Mouse (Mus musculus) liver, embryonic 14 days (tissue): ENCODE measurements around the gene Aoc2. TPM values are rescaled to one million over a fixed set of nuclear protein-coding genes. Genes with fewer than 3 reads are reported as not detected.

Experiments
- polyA plus RNA-seq: library from polyadenylated mRNA; depleted of rRNA; stranded (reverse); fragments of >200 nt; gene quantifications from 2 replicates; pipeline ENCODE4 v1.2.3, GENCODE M21; 2012; rRNA removed

The Aoc2 gene
- polyA plus RNA-seq: 3.2 and 5.2 TPM in 2 replicates

DNA sequence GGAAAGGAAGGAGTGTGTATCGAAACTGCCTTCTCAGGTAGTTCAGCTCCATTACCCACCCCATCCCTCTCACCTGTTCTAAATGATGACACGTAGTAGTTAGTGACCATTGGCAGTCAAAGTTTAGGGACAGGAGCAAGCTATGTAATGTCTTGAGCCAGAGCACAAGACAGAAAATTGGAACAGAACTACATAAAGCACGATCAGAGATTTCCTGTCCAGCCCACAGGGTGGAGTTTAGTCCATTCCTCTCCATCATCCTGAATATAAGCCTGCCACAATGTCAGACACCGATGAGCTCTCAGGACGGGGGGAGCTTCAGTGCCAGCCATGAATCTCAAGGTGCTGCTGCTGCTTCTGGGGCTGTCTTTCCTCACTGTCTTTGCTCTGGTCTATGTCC is at the start of gene Aoc2:
TSS of gene Aoc2 (plus strand) at position 301 of the 400 bp plus-strand sequence.

GRCm38 (mm10) chr11:101278223-101279192 is 46.4 kb upstream of the Aoc2 start, which contains the start of the genes Cntd1 and Coa3:
Gene Cntd1 (plus strand): TSS chr11:101279012.
Gene Coa3 (minus strand): TSS chr11:101279114.

GRCm38 (mm10) chr11:101302004-101302798 is 22.7 kb upstream of the Aoc2 start, which contains the start of gene Becn1:
Gene Becn1 (minus strand): TSS chr11:101302286.

DNA sequence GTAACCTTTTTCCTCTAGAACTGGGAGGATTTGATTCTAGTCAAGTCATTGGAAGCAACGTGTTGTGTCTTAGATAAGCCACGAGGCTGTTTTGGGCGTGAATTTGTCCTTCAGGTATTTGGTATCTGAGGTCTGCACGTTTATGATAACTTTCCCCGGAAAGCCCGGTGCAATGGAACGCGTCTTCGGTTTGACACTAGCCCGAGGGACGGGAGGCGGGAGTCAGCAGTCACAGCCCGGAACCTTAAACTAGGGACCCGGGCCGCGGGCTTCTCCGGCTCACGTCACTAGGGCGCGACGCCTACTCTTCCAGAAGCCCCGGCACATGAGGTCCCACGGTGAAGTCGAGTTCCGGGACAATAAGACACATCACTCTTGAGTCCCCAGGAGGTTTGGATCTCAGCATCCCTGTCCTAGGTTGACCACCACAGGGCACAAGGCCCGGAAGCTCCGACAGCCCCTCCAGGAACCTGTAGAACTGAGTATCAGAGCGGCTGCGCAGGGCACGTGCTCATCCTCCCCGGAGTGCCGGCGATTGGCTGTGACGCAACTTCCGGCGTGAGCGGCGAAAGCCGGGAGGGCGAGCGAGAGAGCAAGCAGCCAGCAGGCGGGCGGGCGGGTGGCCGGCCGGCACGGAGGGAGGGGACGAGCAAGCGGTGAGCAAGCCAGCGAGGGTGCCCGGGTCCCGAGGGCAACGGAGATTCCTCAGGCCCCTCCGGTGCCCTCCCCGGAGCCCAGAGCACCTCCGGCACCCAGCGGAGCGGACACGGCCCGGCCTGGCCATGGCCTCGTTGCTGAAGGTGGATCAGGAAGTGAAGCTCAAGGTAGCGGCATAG is 9.0 kb upstream of the Aoc2 start, which contains the start of gene Psme3:
TSS of gene Psme3 (plus strand) at position 549 of the 836 bp plus-strand sequence.

GRCm38 (mm10) chr11:101330371-101330924 is 5.6 kb downstream of the Aoc2 start, which contains the start of gene Aoc3:
Gene Aoc3 (plus strand): TSS chr11:101330605.

GRCm38 (mm10) chr11:101367326-101367935 is 42.6 kb downstream of the Aoc2 start, which contains the start of gene G6pc:
Gene G6pc (plus strand): TSS chr11:101367561.

Other genes starting within 250 kb of the Aoc2 start
- gene Hsd17b1, start 246.7 kb upstream of the Aoc2 start, polyA plus RNA-seq: 0.16 and 0.29 TPM in 2 replicates
- 13.9 and 16.1 TPM in 2 replicates for gene Coasy, start 242.5 kb upstream of the Aoc2 start, polyA plus RNA-seq
- gene Mlx, start 237.8 kb upstream of the Aoc2 start, polyA plus RNA-seq: 16.2 and 18.2 TPM in 2 replicates
- gene Psmc3ip, start 229.6 kb upstream of the Aoc2 start, polyA plus RNA-seq: 17.9 and 19.9 TPM in 2 replicates
- 18.0 and 21.8 TPM in 2 replicates for gene Retreg3, start 205.2 kb upstream of the Aoc2 start, polyA plus RNA-seq
- gene Tubg1, start 205.1 kb upstream of the Aoc2 start, polyA plus RNA-seq: 8.7 and 13.8 TPM in 2 replicates
- 0.08 and 0.11 TPM in 2 replicates for gene Tubg2, start 169.2 kb upstream of the Aoc2 start, polyA plus RNA-seq
- gene Cntnap1, start 154.5 kb upstream of the Aoc2 start, polyA plus RNA-seq: 0.14 and 0.15 TPM in 2 replicates
- 0.95 and 0.97 TPM in 2 replicates for gene Plekhh3, start 153.7 kb upstream of the Aoc2 start, polyA plus RNA-seq
- gene Ccr10, start 149.6 kb upstream of the Aoc2 start, polyA plus RNA-seq: not detected in 2 replicates
- 8.9 and 9.4 TPM in 2 replicates for gene Ezh1, start 98.6 kb upstream of the Aoc2 start, polyA plus RNA-seq
- 13.0 and 15.1 TPM in 2 replicates for gene Ramp2, start 79.0 kb upstream of the Aoc2 start, polyA plus RNA-seq
- 34.6 and 40.2 TPM in 2 replicates for gene Vps25, start 71.4 kb upstream of the Aoc2 start, polyA plus RNA-seq
- gene Wnk4, start 64.5 kb upstream of the Aoc2 start, polyA plus RNA-seq: 5.2 and 5.4 TPM in 2 replicates
- 0.37 and 0.56 TPM in 2 replicates for gene Cntd1, start 46.1 kb upstream of the Aoc2 start, polyA plus RNA-seq
- 50.7 and 59.2 TPM in 2 replicates for gene Coa3, start 45.9 kb upstream of the Aoc2 start, polyA plus RNA-seq
- 67.0 and 70.3 TPM in 2 replicates for gene Becn1, start 22.8 kb upstream of the Aoc2 start, polyA plus RNA-seq
- 111 and 131 TPM in 2 replicates for gene Psme3, start 8.8 kb upstream of the Aoc2 start, polyA plus RNA-seq
- 0.17 and 0.24 TPM in 2 replicates for gene Aoc3, start 5.5 kb downstream of the Aoc2 start, polyA plus RNA-seq
- 0.01 TPM in 2 replicates for gene G6pc, start 42.5 kb downstream of the Aoc2 start, polyA plus RNA-seq
- gene Aarsd1, start 92.6 kb downstream of the Aoc2 start, polyA plus RNA-seq: 26.3 and 29.3 TPM in 2 replicates
- 1.2 and 1.4 TPM in 2 replicates for gene Gm27029, start 99.7 kb downstream of the Aoc2 start, polyA plus RNA-seq
- gene Rundc1, start 100.0 kb downstream of the Aoc2 start, polyA plus RNA-seq: 3.4 and 4.2 TPM in 2 replicates
- gene Ptges3l, start 100.3 kb downstream of the Aoc2 start, polyA plus RNA-seq: 0.92 and 1.4 TPM in 2 replicates
- gene Rpl27, start 117.2 kb downstream of the Aoc2 start, polyA plus RNA-seq: 934 and 1,025 TPM in 2 replicates
- gene Ifi35, start 123.3 kb downstream of the Aoc2 start, polyA plus RNA-seq: 19.6 and 24.0 TPM in 2 replicates
- gene Rnd2, start 139.9 kb downstream of the Aoc2 start, polyA plus RNA-seq: 2.7 and 3.3 TPM in 2 replicates
- 8.3 and 9.3 TPM in 2 replicates for gene Vat1, start 141.2 kb downstream of the Aoc2 start, polyA plus RNA-seq
- gene Brca1, start 226.9 kb downstream of the Aoc2 start, polyA plus RNA-seq: 9.0 and 10.8 TPM in 2 replicates
- gene Nbr1, start 227.1 kb downstream of the Aoc2 start, polyA plus RNA-seq: 24.0 and 27.6 TPM in 2 replicates